Comparison of ENCODE assay signal across 8 mouse cellular contexts in genomic region chr19:8888511-8889385, GRCm38 (mm10). TPM values are rescaled to one million over a fixed set of nuclear protein-coding genes. Genes with fewer than 3 reads are reported as not detected.
DNase-seq lines count a peak whose midpoint lies in the region; ATAC-seq lines count a peak whose summit lies in the region.

Gene 1810009A15Rik, plus strand, starts transcription at chr19:8888853.
Gene Gm49416, plus strand, starts transcription at chr19:8888926.

- H3K9ac ChIP-seq in hindbrain, embryonic 12.5 days = peak within 1 kb of the TSS; percentile 71

- H3K27me3 ChIP-seq in hindbrain, embryonic 12.5 days = no peaks in the 10 kb centered on the region

- H3K4me3 ChIP-seq in hindbrain, embryonic 12.5 days = peak within 1 kb of the TSS; percentile 59

- peaks cover 21% of the 10 kb centered on the region for H3K4me1 ChIP-seq in hindbrain, embryonic 12.5 days

- peaks cover 6% of the 10 kb centered on the region; the same call in 1 of the 2 replicates for H3K36me3 ChIP-seq in hindbrain, embryonic 12.5 days

- WGBS in hindbrain, embryonic 12.5 days = under 1% methylated on average over 58 of the region's 58 CpGs

- peak; percentile 93 for ATAC-seq in hindbrain, embryonic 12.5 days (ENCODE audit: low FRiP score)

- DNase-seq in MN1 (ENCODE audit: low spot score) = peak; percentile 93
- peak; percentile 93 for DNase-seq in cerebellum, adult 9-10 months
- peak; percentile 88 to 96 for DNase-seq in frontal cortex, adult 2 months (ENCODE audit: extremely low spot score in 1 of 2, low spot score in 1 of 2)
- DNase-seq in layer of hippocampus, postnatal 14 days (ENCODE audit: low spot score in 2 of 2) = peak; percentile 91 to 96
- peak; percentile 95 for DNase-seq in lung, postnatal 14 days
- DNase-seq in retina, adult 2 months (ENCODE audit: low read depth, low spot score) = peak; percentile 86
- peak; percentile 94 to 95 for DNase-seq in thymus, postnatal 36 days

- no peaks in the 10 kb centered on the region for H3K9me3 ChIP-seq in hindbrain, embryonic 12.5 days (replicated peaks)

- peak within 1 kb of the TSS; percentile 72 for H3K4me2 ChIP-seq in hindbrain, embryonic 12.5 days (replicated peaks)

- peak within 1 kb of the TSS; percentile 81 for H3K27ac ChIP-seq in hindbrain, embryonic 12.5 days

RNA-seq across cellular contexts. Expression of gene 1810009A15Rik, which starts in this region (rescaled TPM):
- 36.6 and 41.3 TPM in 2 replicates for polyA plus RNA-seq in frontal cortex, adult 2 months (2012; rRNA removed)
- polyA plus RNA-seq in hindbrain, embryonic 12.5 days (2016; fragmentation: Nextera tagmentation; extraction: Ambion mirVana) = 74.3 and 87.4 TPM in 2 replicates
- total RNA-seq in layer of hippocampus, postnatal 14 days (2021) = 10 to 100 TPM; 24.4 to 26.1 TPM

RNA-seq across cellular contexts. Expression of gene Gm49416, which starts in this region (rescaled TPM):
- not detected in 2 replicates for polyA plus RNA-seq in frontal cortex, adult 2 months (2012; rRNA removed)
- polyA plus RNA-seq in hindbrain, embryonic 12.5 days (2016; fragmentation: Nextera tagmentation; extraction: Ambion mirVana) = not detected in 2 replicates
- 1 to 10 TPM in 1 of 2 experiments, not detected in 1; 1.1 TPM for total RNA-seq in layer of hippocampus, postnatal 14 days (2021)

Comparison
In these comparisons a context has a peak if more than half of its experiments do, and no peak if none do; other contexts are left out.
1. Peak in every context shown above with its lines: DNase-seq, ATAC-seq, H3K4me3 ChIP-seq and H3K27ac ChIP-seq.